Mouse (Mus musculus): ENCODE measurements at regions not wholly inside any gene's neighbourhood (a gene's known extent, or its start where the extent isn't known, plus 50 kb on each side); places are given as distances from the start of the nearest gene placed in this dataset.

DNA sequence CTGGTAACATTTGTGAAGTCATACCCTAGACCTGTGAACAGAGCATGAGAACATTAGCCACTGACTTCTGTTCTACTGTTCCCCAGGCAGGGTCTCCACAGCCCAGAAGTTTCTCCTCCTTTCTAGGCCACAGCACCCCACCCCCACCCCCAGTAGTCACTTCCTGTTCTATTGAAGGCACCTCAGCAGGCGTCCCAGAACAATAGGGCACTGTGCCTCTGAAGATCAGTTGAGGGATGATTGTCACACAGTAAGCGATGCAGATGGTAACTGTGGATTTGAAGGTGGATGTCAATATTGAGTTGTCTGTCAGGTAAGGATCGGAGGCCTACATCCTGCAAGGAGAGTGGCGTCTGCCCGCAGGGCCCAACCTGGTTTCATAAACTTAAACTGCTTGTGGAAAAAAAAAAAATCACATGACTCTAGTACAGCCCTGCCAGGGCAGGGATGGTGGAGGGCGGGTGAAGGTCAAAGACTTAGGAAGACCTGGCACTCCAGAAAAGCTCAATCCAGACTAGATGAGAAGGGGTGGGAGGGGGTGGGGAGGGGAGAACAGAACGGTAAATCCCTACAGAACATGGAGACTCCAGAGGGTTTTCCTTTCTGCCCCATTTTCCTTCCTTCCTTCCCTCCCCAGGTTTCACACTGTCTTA lies 103.1 kb upstream of the Rybp start:
- no peak for DNase-seq (ENCODE audit: low spot score)

- no peak for DNase-seq (ENCODE audit: low spot score)
Measured at GRCm38 (mm10) chr6:100387042-100387441, 99.8 kb upstream of the Rybp start.

DNA sequence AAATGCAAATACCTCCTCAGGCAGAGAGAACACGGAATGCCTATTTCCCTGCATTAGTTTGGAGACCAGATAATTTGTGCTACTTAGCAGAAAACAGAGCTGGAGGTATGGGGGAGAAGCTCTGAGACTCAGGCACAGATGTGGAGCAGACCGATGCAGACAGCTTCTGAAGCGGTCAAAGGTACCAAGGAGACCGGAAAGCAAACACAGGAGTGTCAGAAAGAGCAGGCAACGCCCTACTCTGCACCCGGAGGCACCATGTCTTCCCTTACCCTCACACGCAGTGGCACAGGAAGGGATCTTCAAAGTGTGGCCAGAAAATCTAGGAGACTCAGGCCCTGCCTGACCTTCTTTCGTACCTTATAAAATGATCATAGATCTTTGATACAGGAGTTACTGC lies 98.4 kb upstream of the Rybp start:
- no peak for DNase-seq (ENCODE audit: low spot score)

DNA sequence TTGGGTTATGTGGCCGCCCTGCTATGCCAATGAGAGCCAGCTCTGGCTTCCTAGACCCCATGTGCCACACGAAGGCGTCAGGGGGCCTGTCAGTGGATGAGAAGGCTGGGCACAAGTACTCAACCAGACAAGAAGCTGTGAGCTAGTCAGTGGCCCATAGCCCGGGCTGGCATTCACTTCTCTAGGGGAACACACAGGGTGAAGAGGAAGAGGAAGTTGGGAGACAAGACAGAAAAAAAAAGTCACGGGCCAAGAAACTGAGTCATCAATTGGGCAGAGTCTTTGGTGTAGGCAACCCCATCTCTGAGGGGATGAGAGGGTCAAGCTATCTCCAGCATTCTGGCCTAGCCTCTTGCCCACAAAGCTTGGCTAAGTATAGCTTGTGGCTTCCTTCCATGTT lies 93.8 kb upstream of the Rybp start:
- DNase-seq (ENCODE audit: low spot score): no peak

GRCm38 (mm10) chr6:100380536-100380935 lies 93.3 kb upstream of the Rybp start:
- DNase-seq (ENCODE audit: low spot score): no peak

DNA sequence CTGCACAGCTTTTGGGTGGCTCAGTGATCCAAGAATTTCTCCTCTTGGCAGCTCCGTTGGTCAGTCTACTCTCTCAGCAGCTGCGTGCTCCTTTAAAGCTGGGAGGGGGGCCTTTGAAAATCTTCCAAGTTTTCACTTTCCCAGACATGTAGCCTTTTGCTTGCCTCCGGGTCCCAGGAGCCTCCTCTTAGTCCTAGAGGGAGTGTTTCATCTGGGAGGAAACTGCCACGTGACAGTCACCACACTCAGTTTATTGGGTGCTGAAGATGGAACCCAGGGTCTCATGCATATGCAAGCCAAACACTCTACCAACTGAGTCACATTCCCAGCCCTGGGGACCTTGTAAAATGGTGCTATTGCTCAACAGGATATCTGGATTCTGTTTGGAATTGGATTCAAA lies 92.5 kb upstream of the Rybp start:
- no peak for DNase-seq (ENCODE audit: low spot score)

DNA sequence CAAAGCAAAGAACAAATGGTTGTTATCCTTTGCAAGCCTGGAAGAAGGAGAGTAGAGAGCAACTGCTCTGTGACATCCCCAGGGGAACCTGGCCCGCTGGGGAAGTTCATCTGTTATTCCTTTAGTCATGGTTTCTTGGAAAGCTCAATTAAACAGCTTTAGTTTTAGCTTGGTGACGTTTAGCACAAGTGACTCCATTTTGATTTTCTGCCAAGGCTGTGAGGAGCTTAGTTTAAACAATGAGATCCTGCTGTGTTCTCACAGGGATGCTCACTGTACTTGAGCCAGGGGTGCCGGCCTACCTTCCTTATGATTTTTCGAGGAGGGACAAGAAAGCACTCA lies 91.2 kb upstream of the Rybp start:
- no peak for DNase-seq (ENCODE audit: low spot score)

GRCm38 (mm10) chr6:100377828-100378532 lies 90.7 kb upstream of the Rybp start:
- no peak for DNase-seq (ENCODE audit: low spot score)

- no peak for DNase-seq (ENCODE audit: low spot score)
Measured at GRCm38 (mm10) chr6:100376656-100377055, 89.4 kb upstream of the Rybp start.

DNA sequence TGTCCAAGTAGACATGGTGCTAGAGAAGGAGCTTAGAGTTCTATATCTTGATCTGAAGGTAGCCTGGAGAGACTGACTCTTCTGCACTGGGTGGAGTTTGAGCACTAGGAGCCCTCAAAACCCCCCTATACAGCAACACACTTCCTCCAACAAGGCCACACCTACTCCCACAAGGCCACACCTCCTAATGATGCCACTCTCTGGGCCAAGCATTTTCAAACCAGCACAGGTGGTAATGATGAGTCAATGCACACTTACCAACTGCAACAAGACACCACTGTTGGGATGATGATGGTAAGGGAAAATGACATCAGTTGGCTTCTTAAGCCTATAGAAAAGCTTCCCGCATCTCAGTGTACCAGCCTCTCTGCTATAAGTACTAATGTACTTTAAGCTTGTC lies 83.5 kb upstream of the Rybp start:
- no peak for DNase-seq (ENCODE audit: low spot score)

- no peak for DNase-seq (ENCODE audit: low spot score)
Measured at GRCm38 (mm10) chr6:100370358-100370757, 83.1 kb upstream of the Rybp start.

DNA sequence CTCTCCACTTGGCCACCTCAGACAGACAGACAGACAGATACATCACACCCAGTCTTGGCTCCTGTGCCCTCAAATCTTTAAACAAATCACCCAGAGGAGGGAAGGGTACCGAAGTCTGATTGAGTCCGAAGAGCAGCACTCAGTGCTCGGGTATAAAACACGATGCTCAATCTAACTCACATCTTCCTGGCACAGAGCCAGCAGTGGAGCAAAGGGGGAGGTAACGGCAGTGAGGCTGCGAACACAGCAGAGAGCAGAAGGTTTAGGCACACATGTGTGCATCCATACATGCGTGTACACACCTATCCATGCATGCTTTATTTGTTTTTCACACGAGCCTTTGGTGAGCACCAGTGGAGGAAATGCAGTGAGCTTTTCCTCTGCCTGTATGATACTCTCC lies 78.9 kb upstream of the Rybp start:
- DNase-seq (ENCODE audit: low spot score): no peak

GRCm38 (mm10) chr6:100365791-100366190 lies 78.5 kb upstream of the Rybp start:
- DNase-seq (ENCODE audit: low spot score): no peak

DNA sequence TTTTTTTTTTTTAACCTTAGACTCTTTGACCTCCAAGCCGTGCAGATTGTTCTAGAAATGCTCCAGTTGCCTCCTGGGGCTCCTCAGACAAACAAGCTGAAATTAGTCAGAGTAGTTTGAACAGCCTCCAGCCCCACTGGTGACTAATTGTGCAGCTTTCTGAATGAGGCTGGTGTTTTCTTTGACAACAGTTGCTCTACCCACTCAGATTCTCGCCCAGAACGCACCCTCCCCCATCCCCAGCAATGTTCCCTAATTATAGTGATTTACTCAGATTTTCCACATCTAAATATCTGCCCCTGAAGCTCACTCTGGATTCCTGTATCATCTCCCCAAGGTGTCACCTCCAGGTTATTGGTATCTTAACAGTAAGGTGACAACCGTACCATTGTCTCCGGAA lies 76.4 kb upstream of the Rybp start:
- no peak for DNase-seq (ENCODE audit: low spot score)

- no peak for DNase-seq (ENCODE audit: low spot score)
Measured at GRCm38 (mm10) chr6:100356617-100357399, 69.5 kb upstream of the Rybp start.

GRCm38 (mm10) chr6:100355858-100356257 lies 68.6 kb upstream of the Rybp start:
- DNase-seq (ENCODE audit: low spot score): no peak

DNA sequence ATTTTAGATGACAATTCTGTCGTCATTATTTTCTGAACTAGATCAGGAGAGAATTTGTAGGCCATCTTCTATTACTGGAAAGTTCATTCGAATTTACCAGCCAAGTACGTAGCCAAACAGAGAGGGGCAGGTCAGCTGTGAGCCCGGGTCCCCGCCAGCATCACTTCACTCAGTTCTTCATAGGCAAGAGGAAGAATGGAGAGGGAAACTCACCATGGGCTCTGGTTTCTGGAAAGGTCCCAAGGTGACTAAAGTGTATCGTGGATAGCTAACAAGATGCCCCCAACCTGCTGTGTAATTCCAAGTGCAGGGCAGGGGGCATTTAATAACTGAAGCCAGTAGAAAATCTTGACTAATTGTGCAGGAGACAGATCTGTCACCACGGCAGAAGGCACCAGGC lies 60.2 kb upstream of the Rybp start:
- DNase-seq (ENCODE audit: low spot score): no peak

DNA sequence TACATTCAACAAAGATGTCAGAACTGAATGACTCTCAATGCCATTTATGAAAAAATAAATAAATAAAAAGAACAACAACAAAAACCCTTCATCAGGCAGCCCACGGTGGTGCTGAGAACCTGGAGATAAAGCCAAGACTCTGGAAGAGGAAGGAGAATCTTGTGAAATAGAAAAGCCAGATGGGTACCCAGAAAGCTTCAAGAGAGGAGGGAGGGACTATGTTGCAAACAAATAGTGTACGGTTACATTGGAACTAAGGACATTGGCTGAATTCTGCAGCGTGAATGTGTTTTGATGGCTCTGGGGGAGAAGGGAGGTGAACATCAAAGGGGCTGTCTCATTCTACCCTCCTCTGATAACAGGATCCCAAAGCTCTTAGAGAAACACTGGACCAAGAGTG lies 57.8 kb upstream of the Rybp start:
- no peak for DNase-seq (ENCODE audit: low spot score)

GRCm38 (mm10) chr6:100341305-100342290 lies 54.3 kb upstream of the Rybp start:
- DNase-seq (ENCODE audit: low spot score): no peak

- DNase-seq (ENCODE audit: low spot score): no peak
Measured at GRCm38 (mm10) chr6:100338291-100338690, 51.0 kb upstream of the Rybp start.

All from ovary, postnatal 36 days (tissue).